Mouse (Mus musculus) embryo, embryonic 10.5 days (tissue): ENCODE measurements at regions not wholly inside any gene's neighbourhood (a gene's known extent, or its start where the extent isn't known, plus 50 kb on each side); places are given as distances from the start of the nearest gene placed in this dataset.

Experiments
- DNase-seq: peaks from one replicate; pipeline ENCODE4 v3.0.0-alpha.2; 2015; ENCODE audit warnings: low spot score

DNA sequence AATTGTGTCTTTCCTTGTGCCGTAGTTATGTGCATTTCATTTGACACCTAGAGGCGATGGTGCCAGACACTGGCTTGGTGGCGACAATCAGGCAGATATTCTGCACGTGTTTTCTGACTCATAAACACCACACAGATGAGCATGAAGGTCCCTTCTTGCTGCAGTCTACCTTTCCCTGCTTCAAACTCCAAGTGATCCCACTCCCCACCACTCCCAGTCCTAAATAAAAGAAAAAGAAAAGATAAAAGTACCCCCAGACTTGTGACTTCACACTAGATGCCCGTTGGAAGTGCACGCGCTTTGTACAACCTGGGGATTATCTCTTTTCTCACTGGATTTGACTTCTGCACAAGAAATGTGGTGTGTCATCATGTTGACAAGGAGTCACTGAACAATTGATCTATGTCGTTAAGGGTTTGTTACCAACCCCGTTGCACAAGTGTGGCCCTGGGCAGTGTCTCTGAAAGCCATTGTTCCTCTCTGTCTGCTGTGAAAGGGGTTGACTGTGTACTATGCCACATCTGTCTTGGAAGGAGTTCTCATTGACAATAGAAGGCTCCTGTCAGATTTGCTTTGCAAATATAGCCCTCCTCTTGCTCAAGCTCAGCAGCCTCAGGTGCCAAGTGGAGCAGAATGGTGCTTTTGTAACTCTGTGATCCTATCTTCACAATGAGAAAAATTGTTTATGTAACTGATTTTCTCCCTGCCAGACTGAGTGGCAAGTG, 140.1 kb downstream of the Ppp4r2 start:
- DNase-seq, result no peak

DNA sequence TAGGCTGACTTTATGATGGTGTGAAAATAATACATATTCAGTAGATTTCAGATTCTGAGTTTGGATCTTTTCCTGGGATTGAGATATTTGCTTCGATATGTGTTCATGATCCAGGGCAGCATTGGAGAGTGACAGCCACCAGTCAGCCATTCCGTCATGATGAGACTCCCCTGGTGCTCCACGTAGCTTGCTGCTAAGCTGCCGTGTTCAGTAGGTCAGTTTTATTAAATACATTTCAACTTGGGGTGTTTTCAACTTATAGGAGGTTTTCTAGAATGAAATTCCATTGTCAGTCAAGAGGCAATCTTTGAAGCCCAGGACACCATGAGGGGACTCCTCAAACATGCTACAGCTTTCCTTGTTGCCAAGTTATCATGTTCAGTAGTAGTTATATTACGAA, 141.3 kb downstream of the Ppp4r2 start:
- DNase-seq, result no peak

DNA sequence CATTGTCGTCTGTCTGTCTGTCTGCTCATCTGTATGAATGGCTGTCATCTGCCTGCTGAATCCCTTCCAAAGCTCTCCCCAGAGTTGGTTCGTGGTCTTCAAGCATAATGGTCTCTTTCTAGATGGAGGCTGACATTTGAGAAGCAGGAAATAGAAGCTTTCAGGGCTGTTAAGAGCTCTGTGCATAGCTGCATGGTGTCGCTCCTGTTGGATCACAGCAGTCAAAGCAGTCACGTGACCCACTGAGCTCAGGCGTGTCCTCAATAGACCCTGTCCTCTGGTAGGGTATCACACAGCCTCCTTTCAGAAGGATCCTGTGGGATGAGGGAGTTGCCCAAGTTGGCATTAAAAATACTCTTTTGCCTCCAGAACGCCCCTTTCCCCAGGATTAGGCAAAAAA, 142.4 kb downstream of the Ppp4r2 start:
- peak; percentile 68 for DNase-seq

DNA sequence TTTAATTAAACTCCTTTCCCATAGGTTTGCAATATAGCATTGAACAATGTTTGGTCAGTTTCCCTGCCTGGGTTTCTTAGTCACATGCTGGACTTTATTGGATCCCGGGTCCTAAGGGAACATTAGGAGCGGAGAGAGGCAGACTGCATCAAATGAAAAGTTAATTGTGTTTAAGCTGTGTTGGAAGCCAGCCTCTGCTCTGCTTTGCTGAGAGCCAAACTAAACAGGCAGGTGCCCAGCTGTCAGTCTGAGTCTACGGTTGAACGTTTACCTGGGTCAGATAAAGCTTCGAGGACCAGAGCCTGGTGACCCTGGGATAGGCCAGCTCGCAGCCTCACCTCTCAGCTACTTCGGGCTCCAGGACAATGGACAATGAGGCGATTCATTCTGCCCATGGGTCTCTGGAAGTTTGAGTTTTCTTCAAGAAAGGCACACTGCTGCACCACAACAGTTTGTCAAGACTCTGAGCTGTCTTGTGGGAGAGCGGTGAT, 143.8 kb downstream of the Ppp4r2 start:
- peak; percentile 35 for DNase-seq

DNA sequence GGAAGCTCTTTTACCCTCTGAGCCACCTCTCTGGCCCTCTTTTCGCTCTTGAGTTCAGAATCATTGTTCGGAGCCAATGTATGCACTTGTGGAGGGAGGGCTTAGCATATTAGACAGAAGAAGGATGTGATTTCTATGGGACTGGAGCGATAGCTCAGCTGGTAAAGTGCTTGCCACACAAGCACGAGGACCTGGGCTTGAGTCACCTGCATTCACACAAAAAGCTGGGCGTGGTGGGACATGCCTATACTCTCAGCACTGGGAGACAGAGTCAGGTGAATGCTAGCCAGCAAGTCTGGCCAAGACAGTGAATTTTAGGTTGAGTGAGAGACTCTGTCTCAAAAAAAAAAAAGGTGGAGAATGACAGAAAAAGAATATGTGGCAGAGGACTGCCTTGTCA, 144.7 kb downstream of the Ppp4r2 start:
- no peak for DNase-seq

DNA sequence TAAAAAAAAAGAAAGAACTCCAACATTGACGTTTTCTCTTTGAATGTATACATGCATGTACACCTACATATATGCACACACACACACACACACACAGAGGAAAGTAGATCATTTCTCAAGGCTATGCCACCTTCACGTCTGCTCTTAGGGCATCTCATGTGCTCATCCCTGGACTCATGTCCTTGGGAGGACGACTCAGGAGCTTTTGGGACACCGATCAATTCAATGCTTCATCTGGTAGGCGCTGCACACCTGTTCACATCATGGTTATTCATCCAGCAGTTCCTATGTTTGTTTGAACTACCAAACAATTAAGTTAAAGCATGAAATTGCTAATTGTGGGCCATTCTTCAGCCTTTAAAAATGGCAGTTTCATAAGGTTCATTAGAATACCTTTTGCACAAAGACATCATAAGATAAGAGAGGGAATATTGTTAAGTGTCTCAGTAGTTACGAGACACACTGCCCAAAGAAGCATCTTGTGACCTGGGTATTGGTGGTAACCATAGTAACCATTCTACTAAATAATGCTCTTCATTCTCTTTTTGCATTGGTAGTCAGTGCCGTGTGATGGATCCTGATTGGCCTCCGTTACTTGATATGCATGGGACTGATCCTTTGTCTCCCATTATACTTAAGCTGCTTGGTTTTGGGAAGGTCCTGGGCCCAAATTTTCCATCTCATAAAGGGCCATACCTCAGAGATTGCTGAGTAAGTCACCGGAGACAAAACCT, 145.5 kb downstream of the Ppp4r2 start:
- DNase-seq, result no peak

DNA sequence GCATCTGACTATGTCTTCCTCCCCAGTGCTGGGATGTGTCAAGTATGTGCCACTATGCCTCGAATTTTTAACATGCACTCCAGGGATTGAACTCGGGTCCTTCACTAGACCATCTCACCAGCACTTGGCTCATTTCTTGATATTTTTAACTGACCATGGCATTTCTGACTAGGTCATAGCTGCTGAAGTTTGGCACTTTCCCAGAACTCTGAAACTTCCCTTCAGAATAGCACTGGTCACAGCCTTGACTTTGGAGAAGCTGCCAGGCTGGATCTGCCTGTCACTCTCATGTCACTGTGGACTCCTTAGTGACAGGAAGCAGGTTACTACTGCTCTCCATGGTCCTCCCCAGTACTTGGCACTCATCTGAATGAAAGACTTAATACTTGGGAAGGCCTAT, 146.7 kb downstream of the Ppp4r2 start:
- no peak for DNase-seq

DNA sequence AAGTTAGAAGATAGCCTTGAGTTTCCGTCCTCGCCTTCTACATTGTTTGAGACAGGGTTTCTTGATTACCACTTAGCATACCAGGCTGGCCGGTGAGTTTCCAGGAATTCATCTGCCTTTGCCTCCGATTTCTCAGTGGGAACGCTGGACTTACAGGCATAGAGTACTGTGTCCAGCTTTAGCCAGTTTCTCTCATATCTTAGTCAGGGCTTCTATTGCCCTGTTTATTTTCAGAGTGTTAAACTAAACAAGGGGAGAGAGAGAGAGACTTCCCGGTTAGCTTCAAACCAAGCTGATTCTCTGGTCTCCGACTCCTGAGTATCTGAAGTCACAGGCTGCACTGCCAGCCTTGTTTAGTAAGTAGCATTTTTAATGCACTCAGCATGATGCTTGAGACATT, 151.4 kb downstream of the Ppp4r2 start:
- peak; percentile 30 for DNase-seq

DNA sequence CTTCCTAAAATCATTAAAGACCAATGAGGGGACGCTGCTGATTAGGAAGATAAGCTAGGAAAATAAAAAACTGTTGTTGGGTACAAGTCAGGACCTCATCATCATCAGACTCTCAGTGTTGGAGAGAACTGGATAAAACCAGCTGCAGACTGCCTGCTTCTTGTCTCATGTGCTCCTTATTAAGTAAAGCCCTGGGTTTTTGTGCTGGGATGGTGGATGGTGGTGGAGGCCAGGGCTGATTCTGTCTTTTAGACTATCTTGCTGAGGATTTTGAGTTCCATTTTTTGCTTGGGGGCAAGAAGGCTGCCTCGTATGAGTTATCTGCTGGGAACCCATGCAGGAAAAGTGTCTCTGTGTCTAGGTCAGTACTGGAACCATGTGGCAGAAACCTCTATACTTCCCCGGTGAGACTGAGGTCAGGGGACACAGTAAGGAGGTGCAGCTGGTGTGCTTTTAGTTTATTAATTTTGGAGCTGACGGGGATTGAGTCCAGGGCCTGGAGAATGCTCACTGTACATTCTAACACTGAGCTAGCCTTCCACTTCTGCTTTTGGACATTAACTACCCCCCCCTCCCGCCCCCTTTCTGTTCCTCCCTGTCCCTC, 152.0 kb downstream of the Ppp4r2 start:
- DNase-seq, result peak; percentile 50

DNA sequence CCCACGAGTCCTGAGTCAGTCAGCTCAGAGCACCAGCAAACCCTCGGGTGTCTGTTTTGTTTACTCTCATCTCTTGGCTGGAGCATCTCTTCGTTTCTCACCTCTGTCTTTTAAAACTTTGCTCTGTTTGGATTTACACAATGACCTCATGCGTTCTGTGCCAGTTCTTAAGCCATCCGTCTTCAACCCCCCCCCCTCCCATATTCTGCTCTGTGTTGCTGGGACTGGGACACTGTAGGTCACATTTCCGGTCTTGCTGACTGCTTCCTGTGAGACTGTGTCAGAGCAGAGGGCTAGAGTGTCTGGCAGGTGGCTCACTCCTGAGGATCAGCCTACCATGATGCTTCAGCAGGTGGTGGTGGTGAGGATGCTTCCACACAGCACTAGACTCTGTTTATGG, 155.1 kb downstream of the Ppp4r2 start:
- DNase-seq, result no peak

DNA sequence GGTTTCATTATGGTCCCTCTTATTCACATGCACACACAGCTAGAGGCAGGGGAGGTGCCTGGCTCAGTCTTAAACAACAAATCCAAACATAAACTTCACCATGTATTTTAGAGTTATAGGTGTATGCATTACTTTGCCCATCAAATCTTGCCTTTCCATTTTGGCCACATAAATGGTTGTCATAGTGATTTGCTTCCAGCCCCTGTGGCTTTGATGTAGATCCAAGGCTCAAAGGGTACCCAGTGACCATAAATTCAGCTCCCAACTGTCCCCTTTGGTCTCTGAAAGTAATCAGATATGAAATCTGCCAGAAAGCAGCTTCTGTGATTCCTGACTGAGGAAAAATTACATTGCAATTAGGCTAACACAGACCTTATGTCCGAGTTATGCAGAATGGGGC, 160.0 kb downstream of the Ppp4r2 start:
- peak; percentile 21 for DNase-seq

DNA sequence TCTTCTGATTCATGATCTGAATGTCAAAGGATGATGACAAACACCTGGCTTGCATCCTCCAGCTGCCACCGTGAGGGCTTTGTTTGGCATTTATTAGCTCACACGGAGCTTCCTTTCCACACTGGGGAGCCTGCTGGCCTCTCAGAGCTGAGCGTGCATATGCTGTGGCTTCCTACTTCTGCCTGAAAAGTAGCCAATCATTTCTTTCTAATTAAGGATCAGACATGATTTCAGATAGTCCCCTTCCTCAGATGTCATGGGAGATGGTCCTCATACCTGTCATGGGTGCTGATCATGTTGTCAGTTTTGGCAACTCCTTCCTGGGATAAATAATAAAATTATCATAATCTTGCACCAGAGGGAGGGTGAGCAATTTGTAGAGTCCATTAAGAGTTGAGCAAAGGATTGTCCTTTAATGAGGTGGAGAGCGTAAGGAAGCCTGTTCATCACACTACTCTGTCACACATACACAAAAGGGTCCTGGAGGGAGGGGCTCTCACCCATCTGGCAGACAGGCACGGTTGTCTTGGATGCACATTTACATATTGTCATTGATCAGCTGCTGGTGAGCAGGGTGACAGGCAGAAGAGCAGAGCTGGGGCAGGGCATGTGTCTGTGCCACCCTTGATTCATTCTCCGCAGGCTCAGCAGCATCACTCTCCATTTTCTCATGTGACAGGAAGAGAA, 162.6 kb downstream of the Ppp4r2 start:
- peak; percentile 39 for DNase-seq

DNA sequence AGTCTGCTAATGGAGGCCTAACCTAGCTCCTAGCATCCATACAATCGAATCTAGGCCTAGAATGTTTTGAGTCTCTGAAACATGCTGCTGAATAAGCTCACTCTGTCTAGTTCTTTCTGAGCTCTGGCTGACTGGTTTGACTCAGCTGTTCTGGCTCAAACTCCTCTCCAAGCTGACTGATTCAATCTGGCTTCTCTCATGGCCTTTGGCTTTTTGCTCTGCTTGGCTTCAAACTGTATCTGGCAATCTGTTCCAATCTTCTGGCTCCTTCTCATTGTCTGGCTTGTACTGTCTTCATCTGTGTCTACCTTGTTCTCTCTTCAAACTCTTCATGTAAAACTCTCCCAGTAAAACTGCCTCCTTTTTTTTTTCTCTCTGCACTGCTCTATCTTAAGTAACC, 164.9 kb downstream of the Ppp4r2 start:
- no peak for DNase-seq

DNA sequence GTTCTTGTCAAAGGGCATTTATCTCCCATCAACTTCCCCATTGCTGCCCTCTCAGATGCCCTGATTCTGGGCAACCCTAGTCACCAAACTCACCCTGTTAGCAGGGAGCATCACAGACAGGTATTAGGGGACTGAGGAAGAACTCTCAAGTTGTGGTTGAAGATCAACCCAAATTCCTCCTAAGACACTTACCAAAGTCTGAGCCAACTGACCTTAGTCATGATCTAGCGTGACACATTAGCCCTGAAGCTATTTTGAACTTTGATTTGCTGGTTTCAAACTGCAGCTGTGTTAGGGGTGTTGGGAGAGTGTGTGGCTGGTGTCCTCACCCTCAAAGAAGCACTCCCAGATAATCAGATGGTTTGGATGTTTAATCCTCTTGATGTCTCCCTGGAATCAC, 170.5 kb downstream of the Ppp4r2 start:
- DNase-seq, result no peak

DNA sequence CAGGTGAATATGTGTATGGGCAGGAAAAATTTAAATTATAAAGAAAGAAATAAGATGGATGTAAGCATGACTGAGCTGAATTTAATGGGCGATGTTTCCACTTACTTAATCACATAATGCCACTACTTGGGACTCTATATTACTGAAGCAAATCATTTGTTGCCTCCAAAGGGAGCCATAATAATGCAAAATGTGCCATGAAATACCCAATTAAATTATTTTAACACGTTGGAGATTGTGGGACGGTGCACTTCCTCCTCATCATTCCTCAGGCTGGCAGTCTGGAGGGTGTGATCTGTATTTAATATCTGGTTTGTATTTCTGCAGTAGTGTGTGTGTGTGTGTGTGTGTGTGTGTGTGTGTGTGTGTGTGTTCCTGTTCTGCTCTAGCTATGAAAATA, 188.2 kb downstream of the Ppp4r2 start:
- DNase-seq, result no peak

DNA sequence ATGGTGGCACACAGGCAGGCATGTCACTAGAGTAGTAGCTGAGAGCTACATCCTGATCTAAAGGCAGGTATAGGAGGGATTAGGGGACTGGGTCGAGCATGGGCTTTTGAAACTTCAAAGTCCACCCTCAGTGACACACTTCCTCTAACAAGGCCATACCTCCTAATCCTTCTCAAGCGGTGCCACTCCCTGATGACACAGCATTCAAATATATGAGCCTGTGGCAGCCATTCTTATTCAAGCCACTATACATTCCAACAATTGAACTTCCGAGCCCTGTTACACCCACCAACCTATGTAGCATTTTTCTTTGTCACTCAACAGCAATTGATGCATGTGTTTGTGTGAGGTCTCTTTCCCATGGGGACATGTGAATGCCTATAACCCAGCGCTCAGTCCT, 192.4 kb downstream of the Ppp4r2 start:
- DNase-seq, result no peak

DNA sequence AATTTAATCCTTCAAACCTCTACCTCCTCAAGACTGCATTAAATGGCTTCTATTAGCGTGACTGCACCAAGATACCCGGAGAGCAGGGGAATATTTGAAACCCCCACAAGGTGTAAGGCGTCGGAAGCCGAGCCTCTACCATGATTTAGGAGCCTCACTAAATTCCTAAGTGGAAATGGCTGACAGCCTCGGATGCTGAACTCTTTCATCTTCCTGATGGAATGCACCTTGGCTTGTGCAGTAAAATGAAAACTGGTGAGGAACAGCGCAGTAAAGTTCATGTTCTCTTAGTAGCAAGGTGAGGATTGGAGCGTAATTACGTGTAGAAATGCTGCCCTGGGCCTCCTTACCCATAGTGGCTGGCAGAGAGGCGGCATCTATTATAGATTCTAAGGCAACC, 194.0 kb downstream of the Ppp4r2 start:
- DNase-seq, result no peak

DNA sequence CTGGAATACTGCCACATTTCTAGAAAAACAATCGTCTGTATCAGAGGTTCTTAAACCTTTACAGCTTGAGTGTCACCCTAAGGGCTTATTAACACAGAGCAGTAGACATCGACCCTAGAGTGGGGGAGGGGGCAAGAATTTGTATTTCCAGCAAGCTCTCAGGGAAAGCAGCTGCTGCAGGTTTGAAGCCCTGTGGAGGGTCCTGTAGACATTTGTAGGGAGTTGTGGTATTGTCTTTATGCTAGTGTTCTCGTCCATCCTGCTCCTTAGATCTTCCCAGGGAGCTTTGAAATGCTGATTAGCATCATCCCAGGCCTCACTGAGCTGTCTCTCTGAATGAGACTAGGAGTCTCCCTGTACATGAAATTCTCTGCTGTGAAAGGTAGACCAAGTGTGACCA, 196.0 kb downstream of the Ppp4r2 start:
- DNase-seq, result no peak

DNA sequence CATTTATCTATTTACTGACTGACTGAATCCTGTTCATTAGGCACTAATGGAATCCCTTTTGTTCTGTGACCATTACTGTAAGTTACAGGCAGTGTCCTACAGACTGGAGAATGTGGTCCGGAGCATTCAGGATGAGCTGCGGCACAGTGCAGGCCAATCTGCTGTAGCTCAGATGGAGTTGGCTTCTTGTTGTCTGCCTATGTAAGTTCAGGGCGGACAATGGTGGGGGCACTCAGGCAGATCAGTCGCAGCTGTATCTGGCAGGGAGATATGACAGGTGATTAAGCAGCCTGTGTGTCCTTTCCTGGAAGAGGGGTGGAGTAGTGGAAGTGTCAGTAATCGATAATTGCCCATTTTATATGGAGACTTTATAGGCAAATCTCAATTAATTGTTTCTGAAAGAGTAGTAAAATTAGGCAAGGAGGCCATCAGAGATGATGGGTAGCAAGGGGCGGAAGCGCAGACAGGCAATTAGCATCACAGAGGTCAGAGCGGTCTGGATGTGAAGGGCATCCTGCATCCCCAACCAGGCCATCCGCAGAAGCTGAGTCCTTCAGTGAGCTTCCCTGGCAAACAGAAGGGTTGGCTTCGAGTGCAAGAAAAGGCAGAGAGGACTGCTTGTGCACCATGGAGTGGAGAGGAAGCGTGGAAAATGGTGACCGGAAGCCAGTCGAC, 197.2 kb downstream of the Ppp4r2 start:
- DNase-seq, result no peak

DNA sequence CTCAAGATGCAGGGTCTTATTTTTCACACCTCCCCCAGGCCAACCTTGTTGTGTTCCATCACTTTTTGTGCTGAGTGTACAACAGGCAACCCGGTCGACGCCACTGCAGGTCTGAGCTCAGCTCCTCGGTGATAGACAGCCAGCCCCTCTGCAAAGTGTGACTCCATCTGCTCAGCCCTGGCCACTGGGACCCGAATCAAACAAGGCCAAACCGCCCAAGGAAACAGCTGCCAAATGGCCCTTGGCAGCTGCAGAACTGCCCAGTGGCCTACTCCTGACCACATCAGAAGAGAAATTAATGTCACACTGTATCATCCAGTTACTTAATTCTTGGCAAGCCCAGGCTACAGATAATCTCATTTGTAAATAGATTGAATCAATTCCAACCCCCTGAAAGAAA, 213.3 kb downstream of the Ppp4r2 start:
- DNase-seq, result no peak

DNA sequence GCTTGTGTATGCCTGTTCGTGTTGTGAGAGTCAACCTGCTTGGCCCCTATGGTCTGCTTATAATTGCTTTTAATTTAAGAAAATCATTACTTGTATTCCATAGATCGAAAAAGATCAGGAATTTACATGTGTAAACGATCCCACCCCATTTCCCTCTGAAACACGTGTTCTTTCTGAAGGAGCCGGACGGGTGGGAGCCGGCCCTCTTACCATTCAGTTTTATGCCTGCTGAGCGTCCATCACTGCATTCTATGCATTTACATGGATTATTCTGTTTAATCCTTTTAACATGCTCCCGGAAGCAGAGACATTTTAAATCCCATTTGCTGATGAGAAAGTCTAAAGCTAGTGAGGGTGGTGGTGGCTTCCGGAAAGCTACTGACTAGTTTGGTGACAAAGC, 213.8 kb downstream of the Ppp4r2 start:
- no peak for DNase-seq

DNA sequence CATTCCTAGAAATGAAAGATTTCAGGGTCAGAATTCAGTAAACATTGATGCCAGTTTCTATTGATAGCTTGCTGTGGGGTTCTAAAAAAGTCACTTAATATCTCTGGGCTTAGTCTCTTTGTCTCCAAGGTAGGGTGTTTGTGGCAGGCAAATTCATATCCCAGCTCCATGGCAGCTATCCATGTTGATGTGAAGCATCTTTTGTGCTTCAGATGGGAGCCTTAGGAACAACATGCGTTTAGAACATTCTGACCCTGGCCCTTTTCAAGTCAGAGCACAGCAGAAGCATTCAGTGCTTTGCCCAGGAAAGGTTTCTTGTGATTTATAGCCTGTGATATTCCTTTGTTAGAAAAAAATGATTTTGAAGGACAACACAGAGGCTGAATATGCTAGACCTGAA, 215.0 kb downstream of the Ppp4r2 start:
- DNase-seq, result peak; percentile 8
